Mouse (Mus musculus) spleen, adult 18-20 months (tissue): ENCODE results near the gene Cstad.

Experiments
- DNase-seq, 2 experiments: peaks; one replicate each; pipeline ENCODE4 v3.0.0; 2022; ENCODE audit warnings: mixed read lengths in 2 of 2

Gene Cstad

GRCm38 (mm10) chr2:30594641-30595379 is at the start of gene Cstad:
TSS of gene Cstad (plus strand) at chr2:30595040.
- DNase-seq: peak; percentile 61 to 75

- DNase-seq: no peak
These were observed 49.1 kb upstream of the Cstad start for GRCm38 (mm10) chr2:30545706-30546105.

- no peak for DNase-seq
These were observed 48.6 kb upstream of the Cstad start for GRCm38 (mm10) chr2:30546219-30546618.

GRCm38 (mm10) chr2:30547455-30548217 is 47.2 kb upstream of the Cstad start:
- DNase-seq: peak; percentile 18 to 23

- DNase-seq: no peak
These were observed 43.3 kb upstream of the Cstad start for GRCm38 (mm10) chr2:30551579-30551978.

GRCm38 (mm10) chr2:30553851-30554540 is 40.8 kb upstream of the Cstad start:
- DNase-seq: no peak

GRCm38 (mm10) chr2:30555257-30555656 is 39.6 kb upstream of the Cstad start:
- DNase-seq: no peak

- no peak for DNase-seq
These were observed 38.3 kb upstream of the Cstad start for GRCm38 (mm10) chr2:30556495-30556894.

GRCm38 (mm10) chr2:30559552-30559951 is 35.3 kb upstream of the Cstad start:
- no peak for DNase-seq

- DNase-seq: no peak
These were observed 32.3 kb upstream of the Cstad start for GRCm38 (mm10) chr2:30562553-30562952.

- no peak for DNase-seq
These were observed 23.2 kb upstream of the Cstad start for GRCm38 (mm10) chr2:30571647-30572046.

GRCm38 (mm10) chr2:30573522-30573921 is 21.3 kb upstream of the Cstad start:
- no peak for DNase-seq

GRCm38 (mm10) chr2:30577010-30577409 is 17.8 kb upstream of the Cstad start:
- no peak for DNase-seq

- DNase-seq: no peak
These were observed 16.8 kb upstream of the Cstad start for GRCm38 (mm10) chr2:30578006-30578405.

- DNase-seq: peak; percentile 47 to 58
These were observed 7.7 kb upstream of the Cstad start for GRCm38 (mm10) chr2:30587161-30587560.

- no peak for DNase-seq
These were observed 7.2 kb upstream of the Cstad start for GRCm38 (mm10) chr2:30587671-30588070.

GRCm38 (mm10) chr2:30588985-30589511 is 5.8 kb upstream of the Cstad start:
- DNase-seq: no peak

GRCm38 (mm10) chr2:30589781-30590180 is 5.1 kb upstream of the Cstad start:
- DNase-seq: no peak

GRCm38 (mm10) chr2:30590909-30591308 is 3.9 kb upstream of the Cstad start:
- DNase-seq: no peak

GRCm38 (mm10) chr2:30592391-30592790 is 2.4 kb upstream of the Cstad start:
- DNase-seq: no peak

- DNase-seq: no peak
These were observed 1.9 kb upstream of the Cstad start for GRCm38 (mm10) chr2:30592951-30593350.

- DNase-seq: no peak
These were observed 1.1 kb upstream of the Cstad start for GRCm38 (mm10) chr2:30593636-30594310.

GRCm38 (mm10) chr2:30595796-30596195 is 956 bp downstream of the Cstad start:
- DNase-seq: no peak
